In the genomic region with DNA sequence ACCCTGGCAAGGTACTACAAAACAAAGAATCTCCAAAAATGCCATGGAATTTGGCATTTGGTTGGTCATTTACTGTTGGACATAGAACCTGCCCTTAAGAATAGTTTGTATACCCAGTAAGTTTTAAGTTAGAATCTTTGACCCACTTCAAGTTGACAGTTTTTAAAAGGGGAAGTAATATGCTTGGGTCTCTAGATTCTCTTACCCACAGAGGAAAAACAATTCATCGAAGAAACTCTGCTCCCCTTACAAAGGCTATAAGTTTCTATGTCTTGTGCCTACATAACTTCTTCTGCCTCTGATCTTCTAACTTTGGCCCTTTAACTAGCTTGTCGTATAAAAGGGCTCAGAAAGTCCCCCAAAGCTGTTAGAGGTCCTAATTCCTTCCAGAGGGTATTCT, we compare ENCODE assay signal across 25 mouse cellular contexts. TPM values are rescaled to one million over a fixed set of nuclear protein-coding genes. Genes with fewer than 3 reads are reported as not detected.
"Had no signal": no experiment of that assay in that cellular context is flagged by ENCODE, and none has a peak within 500 bp of the region (broad histone marks: within the 10 kb centered on the region; RNA-seq: fewer than 3 reads in every experiment).

No protein-coding gene starts in this region.

- H3K4me3 ChIP-seq: neural tube, embryonic 12.5 days; neural tube, embryonic 13.5 days; neural tube, embryonic 15.5 days; stomach, embryonic 15.5 days had no signal

- H3K36me3 ChIP-seq: neural tube, embryonic 12.5 days; neural tube, embryonic 13.5 days; neural tube, embryonic 15.5 days; stomach, embryonic 15.5 days had no signal

- H3K27ac ChIP-seq: neural tube, embryonic 12.5 days; neural tube, embryonic 13.5 days; neural tube, embryonic 15.5 days; stomach, embryonic 15.5 days; stomach, postnatal 0 days had no signal

- H3K4me2 ChIP-seq: neural tube, embryonic 12.5 days; neural tube, embryonic 13.5 days; neural tube, embryonic 15.5 days; stomach, embryonic 15.5 days had no signal

- H3K27me3 ChIP-seq: neural tube, embryonic 12.5 days; neural tube, embryonic 13.5 days; neural tube, embryonic 15.5 days; stomach, embryonic 15.5 days had no signal

- H3K9ac ChIP-seq: neural tube, embryonic 12.5 days; neural tube, embryonic 13.5 days; neural tube, embryonic 15.5 days; stomach, embryonic 15.5 days had no signal

- H3K9me3 ChIP-seq: neural tube, embryonic 12.5 days; neural tube, embryonic 13.5 days; neural tube, embryonic 15.5 days; stomach, embryonic 15.5 days had no signal

- H3K4me1 ChIP-seq: neural tube, embryonic 12.5 days; neural tube, embryonic 13.5 days; neural tube, embryonic 15.5 days; stomach, embryonic 15.5 days had no signal

- DNase-seq: retina, postnatal 1 day; right cerebral cortex, adult 18-20 months; right cerebral cortex, postnatal 14 days; right cerebral cortex, postnatal 4 days; spleen, adult 18-20 months; thymus, adult 18-20 months; thymus, adult 2 months; thymus, postnatal 14 days; thymus, postnatal 25 days; thymus, postnatal 36 days; thymus, postnatal 4 days had no signal

RNA-seq across cellular contexts. Expression of a gene that starts 4.6 kb away (rescaled TPM):
- total RNA-seq: neutrophil, adult 5-6 weeks had no signal
- polyA plus RNA-seq: neural tube, embryonic 12.5 days; neural tube, embryonic 13.5 days; neural tube, embryonic 14.5 days; neural tube, embryonic 15.5 days; small intestine, adult 2 months; spleen, adult 2 months; stomach, embryonic 14.5 days; stomach, embryonic 15.5 days; stomach, embryonic 16.5 days; stomach, postnatal 0 days; testis, adult 2 months; thymus, adult 2 months; thymus, postnatal 0 days; urinary bladder, adult 2 months had no signal

RNA-seq across cellular contexts. Expression of a gene that starts 33.2 kb away (rescaled TPM):
- total RNA-seq: neutrophil, adult 5-6 weeks had no signal
- polyA plus RNA-seq: neural tube, embryonic 12.5 days; neural tube, embryonic 13.5 days; neural tube, embryonic 14.5 days; neural tube, embryonic 15.5 days; small intestine, adult 2 months; spleen, adult 2 months; stomach, embryonic 14.5 days; stomach, embryonic 15.5 days; stomach, embryonic 16.5 days; stomach, postnatal 0 days; testis, adult 2 months; thymus, adult 2 months; thymus, postnatal 0 days; urinary bladder, adult 2 months had no signal

RNA-seq across cellular contexts. Expression of a gene that starts 47.3 kb away (rescaled TPM):
- total RNA-seq: neutrophil, adult 5-6 weeks had no signal
- polyA plus RNA-seq: neural tube, embryonic 12.5 days; neural tube, embryonic 13.5 days; neural tube, embryonic 14.5 days; neural tube, embryonic 15.5 days; small intestine, adult 2 months; spleen, adult 2 months; stomach, embryonic 14.5 days; stomach, embryonic 15.5 days; stomach, embryonic 16.5 days; stomach, postnatal 0 days; testis, adult 2 months; thymus, adult 2 months; thymus, postnatal 0 days; urinary bladder, adult 2 months had no signal
